Mouse (Mus musculus) hindbrain, embryonic 13.5 days (tissue): Measurements from ENCODE around the gene Selenop. TPM values are rescaled to one million over a fixed set of nuclear protein-coding genes. Genes with fewer than 3 reads are reported as not detected.

Experiments used
- ATAC-seq: fragments of 200-750 bp; cut with Nextera tagmentation; 2 replicates; pipeline ENCODE4 v1.8.0; 2017; ENCODE audit warnings: moderate TSS enrichment; ENCODE audit not compliant: low FRiP score
- H3K27ac ChIP-seq: fragments of 300-500 bp; sonication (generic); 2 replicates; pipeline ENCODE4 v1.5.1; 2015; ENCODE audit warnings: inconsistent platforms, mild to moderate bottlenecking, moderate library complexity
- H3K27me3 ChIP-seq: fragments of 300-500 bp; sonication (generic); 2 replicates; pipeline ENCODE4 v1.6.1; 2015; ENCODE audit warnings: mild to moderate bottlenecking, inconsistent platforms
- H3K36me3 ChIP-seq: fragments of 300-500 bp; sonication (generic); 2 replicates; pipeline ENCODE4 v1.6.1; 2015; ENCODE audit warnings: mild to moderate bottlenecking, inconsistent platforms
- H3K4me1 ChIP-seq: fragments of 300-500 bp; sonication (generic); replicated peaks from 2 replicates; pipeline ENCODE4 v1.6.1; 2015; ENCODE audit warnings: inconsistent platforms
- H3K4me2 ChIP-seq: fragments of 300-500 bp; sonication (generic); 2 replicates; pipeline ENCODE4 v1.6.1; 2015; ENCODE audit warnings: inconsistent platforms, mild to moderate bottlenecking, moderate library complexity
- H3K4me3 ChIP-seq: fragments of 300-500 bp; sonication (generic); 2 replicates; pipeline ENCODE4 v1.5.1; 2015; ENCODE audit warnings: mild to moderate bottlenecking, inconsistent platforms
- H3K9ac ChIP-seq: fragments of 300-500 bp; sonication (generic); 2 replicates; pipeline ENCODE4 v1.6.1; 2015; ENCODE audit warnings: mild to moderate bottlenecking, inconsistent platforms
- H3K9me3 ChIP-seq: fragments of 300-500 bp; sonication (generic); 2 replicates; pipeline ENCODE4 v1.6.1; 2016; ENCODE audit warnings: inconsistent platforms
- WGBS: fragments of 180-500 bp; shearing (Covaris S2); methylation state at CpG from one replicate; pipeline ENCODE4 v1.1.7; 2015; 5-methylcytosine and 5-hydroxymethylcytosine counted together
- polyA plus RNA-seq: library from polyadenylated mRNA; unstranded; fragments of >200 nt; fragmentation: Nextera tagmentation; extraction: Ambion mirVana; gene quantifications from 2 replicates; pipeline ENCODE4 v1.2.1, GENCODE M21; 2015

The Selenop gene
- polyA plus RNA-seq, 1 experiment from 2014 or later, result 137 TPM

DNA sequence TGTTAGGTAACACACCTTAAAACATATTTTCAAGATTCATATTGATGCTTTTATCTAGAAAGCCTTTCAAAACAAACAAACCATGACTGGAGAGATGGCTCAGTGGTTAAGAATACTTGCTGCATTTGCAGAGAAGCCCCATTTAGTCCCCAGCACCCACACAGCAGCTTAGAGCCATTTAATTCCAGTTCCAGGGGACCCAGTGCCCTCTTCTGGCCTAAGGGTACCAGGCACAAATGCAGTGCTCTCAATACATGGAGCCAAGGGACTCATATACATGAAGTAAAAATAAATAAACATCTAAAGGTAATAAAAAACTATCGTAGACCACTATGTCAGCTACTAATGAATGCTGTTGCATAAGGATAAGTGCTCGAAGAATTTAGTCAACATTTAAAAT, 9.0 kb downstream of the Selenop start:
- Histone ChIP-seq H3K4me2 (no peak overlapping the region), H3K4me3 (no peak overlapping the region), H3K36me3 (no peaks in the 10 kb centered on the region), H3K4me1 (no peaks in the 10 kb centered on the region), H3K9ac (no peak overlapping the region), H3K27ac (no peak overlapping the region), H3K27me3 (no peaks in the 10 kb centered on the region), H3K9me3 (no peaks in the 10 kb centered on the region)
- no peak for ATAC-seq
- WGBS, result 96% methylated on average over 2 of the region's 2 CpGs

DNA sequence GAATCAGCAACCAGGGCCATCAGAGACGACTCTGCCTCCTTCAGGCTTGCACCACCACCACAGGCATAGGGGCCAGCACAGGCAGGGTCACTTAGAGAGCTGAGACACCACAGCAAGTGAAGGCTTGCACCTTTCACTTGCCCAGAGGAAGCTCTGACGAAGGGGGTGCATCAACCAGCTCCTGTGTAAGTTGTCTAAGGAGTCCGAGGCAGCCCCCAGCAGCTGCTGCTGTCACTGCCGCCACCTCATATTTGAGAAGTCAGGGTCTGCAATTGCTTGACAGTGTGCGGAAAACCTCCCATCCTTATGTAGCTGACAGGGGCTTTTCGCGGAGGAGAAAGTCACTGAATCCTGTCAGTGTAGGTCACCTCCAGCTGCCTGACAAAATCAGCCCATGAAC, 10.9 kb downstream of the Selenop start:
- no peaks in the 10 kb centered on the region for H3K27me3 ChIP-seq
- H3K36me3 ChIP-seq, result no peaks in the 10 kb centered on the region
- H3K9ac ChIP-seq, result no peak overlapping the region
- no peaks in the 10 kb centered on the region for H3K4me1 ChIP-seq
- H3K27ac ChIP-seq, result no peak overlapping the region
- H3K4me2 ChIP-seq, result no peak overlapping the region
- no peak overlapping the region for H3K4me3 ChIP-seq
- 83% methylated on average over 7 of the region's 7 CpGs for WGBS
- H3K9me3 ChIP-seq, result no peaks in the 10 kb centered on the region
- ATAC-seq, result no peak

DNA sequence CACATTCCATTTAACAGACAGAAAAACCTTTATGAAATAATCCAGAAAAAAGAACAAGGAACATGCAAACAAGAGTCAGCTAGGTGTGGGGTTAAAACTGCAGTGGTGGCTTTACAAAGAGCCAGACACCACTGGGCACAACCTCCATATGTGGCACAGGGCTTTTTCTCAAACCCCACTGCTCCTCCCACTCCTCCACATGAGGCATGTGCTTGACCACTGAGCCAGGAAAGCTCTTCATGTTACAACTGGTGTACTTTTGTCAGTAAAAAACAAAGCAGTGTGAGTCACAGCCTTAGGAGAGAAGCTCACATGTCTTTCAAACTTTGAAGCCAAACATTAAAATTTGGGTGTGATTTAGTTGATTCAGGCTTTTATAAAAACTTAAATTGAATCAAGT, 12.9 kb downstream of the Selenop start:
- H3K4me2 ChIP-seq, result no peak overlapping the region
- no peaks in the 10 kb centered on the region for H3K4me1 ChIP-seq
- no peak overlapping the region for H3K27ac ChIP-seq
- ATAC-seq, result no peak
- H3K9ac ChIP-seq, result no peak overlapping the region
- no peaks in the 10 kb centered on the region for H3K9me3 ChIP-seq
- no peaks in the 10 kb centered on the region for H3K36me3 ChIP-seq
- no peak overlapping the region for H3K4me3 ChIP-seq
- H3K27me3 ChIP-seq, result no peaks in the 10 kb centered on the region

DNA sequence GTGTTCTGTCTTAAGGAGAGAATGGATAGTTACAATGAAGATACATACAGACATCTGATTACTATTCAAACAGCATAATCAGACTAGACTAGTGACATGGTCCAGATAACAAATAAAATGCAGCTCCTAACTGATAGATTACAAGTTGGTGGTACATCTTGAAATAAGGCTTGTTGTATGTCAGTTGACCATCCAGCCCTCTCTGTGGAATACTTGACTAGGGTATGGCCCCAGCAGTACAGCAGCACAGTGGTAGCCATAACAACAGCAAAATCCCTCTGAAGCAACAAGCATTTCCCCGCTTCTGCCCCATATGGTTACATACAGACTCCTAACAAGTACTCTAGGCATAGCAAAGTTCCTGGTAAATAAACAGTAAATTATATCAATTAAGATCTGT, 13.4 kb downstream of the Selenop start:
- no peak overlapping the region for H3K4me3 ChIP-seq
- H3K27ac ChIP-seq, result no peak overlapping the region
- no peaks in the 10 kb centered on the region for H3K36me3 ChIP-seq
- H3K27me3 ChIP-seq, result no peaks in the 10 kb centered on the region
- no peaks in the 10 kb centered on the region for H3K4me1 ChIP-seq
- no peaks in the 10 kb centered on the region for H3K9me3 ChIP-seq
- H3K9ac ChIP-seq, result no peak overlapping the region
- no peak overlapping the region for H3K4me2 ChIP-seq
- no peak for ATAC-seq
- WGBS, result 67% methylated on average over 1 of the region's 1 CpGs

DNA sequence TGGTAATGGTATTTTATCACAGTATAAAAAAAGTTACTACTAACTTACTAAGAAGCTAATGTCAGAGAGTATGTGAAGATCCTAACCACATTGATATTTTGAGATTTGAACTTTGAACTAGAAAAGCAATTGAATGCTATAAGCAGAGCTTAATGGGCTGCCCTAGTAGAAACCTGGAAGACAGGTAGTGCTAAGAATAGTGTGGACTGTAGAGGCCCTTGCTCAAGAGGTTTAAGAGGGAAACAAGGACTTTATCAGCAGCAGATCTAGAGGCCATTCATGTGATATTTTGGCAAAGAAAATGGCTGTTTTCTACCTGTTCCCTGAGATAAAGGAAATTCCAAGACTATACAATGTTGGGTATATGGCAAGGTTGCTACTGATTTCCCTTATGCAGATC, 17.7 kb downstream of the Selenop start:
- no peaks in the 10 kb centered on the region for H3K36me3 ChIP-seq
- H3K4me1 ChIP-seq, result no peaks in the 10 kb centered on the region
- H3K9me3 ChIP-seq, result no peaks in the 10 kb centered on the region
- H3K4me3 ChIP-seq, result no peak overlapping the region
- H3K27me3 ChIP-seq, result no peaks in the 10 kb centered on the region
- H3K9ac ChIP-seq, result no peak overlapping the region
- no peak for ATAC-seq
- H3K27ac ChIP-seq, result no peak overlapping the region
- H3K4me2 ChIP-seq, result no peak overlapping the region

DNA sequence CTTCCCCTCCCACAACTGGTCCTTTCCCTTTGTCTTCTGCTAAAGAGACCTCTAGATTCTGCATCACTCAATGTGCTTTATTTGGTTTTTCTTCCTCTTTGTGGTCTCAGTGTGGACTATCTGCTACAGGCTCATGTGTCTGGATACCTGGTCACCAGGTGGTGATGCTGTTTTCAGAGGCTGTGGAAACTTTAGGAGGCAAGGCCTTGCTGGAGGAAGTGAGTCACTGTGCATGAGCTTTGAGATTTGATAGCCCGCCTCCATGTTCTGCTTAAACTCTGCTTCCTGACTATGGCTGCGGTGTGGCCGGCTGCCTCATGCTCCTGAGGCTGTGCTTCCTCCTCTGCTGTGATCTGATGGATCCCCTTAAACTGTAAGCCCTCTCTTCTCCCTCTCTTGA, 22.1 kb downstream of the Selenop start:
- no peaks in the 10 kb centered on the region for H3K27me3 ChIP-seq
- no peaks in the 10 kb centered on the region for H3K4me1 ChIP-seq
- H3K4me3 ChIP-seq, result no peak overlapping the region
- WGBS, result 93% methylated on average over 3 of the region's 3 CpGs
- H3K27ac ChIP-seq, result no peak overlapping the region
- no peak overlapping the region for H3K4me2 ChIP-seq
- H3K9ac ChIP-seq, result no peak overlapping the region
- ATAC-seq, result no peak
- no peaks in the 10 kb centered on the region for H3K36me3 ChIP-seq
- H3K9me3 ChIP-seq, result no peaks in the 10 kb centered on the region

DNA sequence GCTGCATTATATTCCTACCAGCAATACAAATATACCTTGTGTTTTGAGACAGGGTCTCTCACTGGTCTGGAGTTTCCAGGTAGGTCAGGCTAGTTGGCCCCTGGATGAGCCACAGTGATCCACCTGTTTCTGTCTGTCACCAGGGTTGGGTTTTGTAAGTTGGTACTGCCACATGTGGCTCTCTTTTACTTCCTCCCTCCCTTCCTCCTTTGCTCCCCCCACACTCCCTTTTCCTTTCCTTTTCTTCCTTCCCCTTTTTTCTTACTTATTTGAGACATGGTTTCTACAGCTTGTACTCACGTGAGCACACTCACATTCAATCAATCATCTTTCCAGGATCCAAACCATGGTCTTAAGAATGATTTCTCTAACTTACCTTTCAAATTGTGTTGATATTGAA, 25.1 kb downstream of the Selenop start:
- H3K9ac ChIP-seq, result no peak overlapping the region
- H3K4me2 ChIP-seq, result no peak overlapping the region
- no peaks in the 10 kb centered on the region for H3K36me3 ChIP-seq
- no peak overlapping the region for H3K4me3 ChIP-seq
- no peaks in the 10 kb centered on the region for H3K4me1 ChIP-seq
- ATAC-seq, result no peak
- H3K27ac ChIP-seq, result no peak overlapping the region
- WGBS, result 60% methylated on average over 1 of the region's 1 CpGs
- no peaks in the 10 kb centered on the region for H3K27me3 ChIP-seq
- H3K9me3 ChIP-seq, result no peaks in the 10 kb centered on the region

DNA sequence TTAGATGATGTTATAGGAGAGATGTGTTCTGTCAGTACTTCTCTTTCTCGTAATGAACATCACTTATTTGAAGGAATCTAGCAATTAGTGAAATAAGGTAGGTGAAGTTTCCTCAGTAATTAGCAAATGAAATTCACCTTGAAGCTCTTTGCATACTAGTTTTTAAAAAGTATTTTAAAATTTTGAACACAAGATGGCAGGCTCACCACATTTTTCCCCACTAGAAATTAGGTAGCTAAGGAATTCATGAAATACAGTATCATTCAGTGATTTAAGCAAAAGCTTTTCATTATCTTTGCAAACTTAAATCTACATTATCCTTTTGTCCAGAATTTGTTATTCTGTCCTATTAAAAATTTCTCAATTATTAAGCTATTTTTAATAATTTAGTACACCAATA, 27.6 kb downstream of the Selenop start:
- H3K9me3 ChIP-seq, result no peaks in the 10 kb centered on the region
- no peaks in the 10 kb centered on the region for H3K4me1 ChIP-seq
- H3K4me3 ChIP-seq, result no peak overlapping the region
- no peaks in the 10 kb centered on the region for H3K36me3 ChIP-seq
- H3K9ac ChIP-seq, result no peak overlapping the region
- no peak overlapping the region for H3K4me2 ChIP-seq
- H3K27ac ChIP-seq, result no peak overlapping the region
- no peak for ATAC-seq
- WGBS, result 83% methylated on average over 1 of the region's 1 CpGs
- no peaks in the 10 kb centered on the region for H3K27me3 ChIP-seq

DNA sequence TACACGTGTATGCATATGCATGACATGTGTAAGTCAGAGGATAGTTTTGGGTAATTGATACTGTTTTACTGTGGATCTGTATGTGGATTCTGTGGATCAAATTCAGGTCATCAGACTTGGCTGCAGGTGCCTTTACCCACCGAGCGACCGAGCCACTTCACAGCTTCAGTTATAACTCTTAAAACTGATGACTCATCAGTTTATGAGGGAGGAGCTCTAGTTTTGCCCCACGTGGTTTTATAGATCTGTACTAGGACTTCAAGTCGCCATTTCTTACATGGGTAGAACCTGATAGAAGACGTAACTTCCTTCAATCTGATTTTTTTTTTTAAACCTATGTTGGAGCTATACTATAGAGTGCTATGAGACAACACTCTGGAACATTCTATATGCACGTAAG, 29.3 kb downstream of the Selenop start:
- no peaks in the 10 kb centered on the region for H3K4me1 ChIP-seq
- H3K27me3 ChIP-seq, result no peaks in the 10 kb centered on the region
- H3K9me3 ChIP-seq, result no peaks in the 10 kb centered on the region
- no peak for ATAC-seq
- H3K4me3 ChIP-seq, result no peak overlapping the region
- no peaks in the 10 kb centered on the region for H3K36me3 ChIP-seq
- H3K27ac ChIP-seq, result no peak overlapping the region
- no peak overlapping the region for H3K4me2 ChIP-seq
- no peak overlapping the region for H3K9ac ChIP-seq
- 84% methylated on average over 8 of the region's 8 CpGs for WGBS

DNA sequence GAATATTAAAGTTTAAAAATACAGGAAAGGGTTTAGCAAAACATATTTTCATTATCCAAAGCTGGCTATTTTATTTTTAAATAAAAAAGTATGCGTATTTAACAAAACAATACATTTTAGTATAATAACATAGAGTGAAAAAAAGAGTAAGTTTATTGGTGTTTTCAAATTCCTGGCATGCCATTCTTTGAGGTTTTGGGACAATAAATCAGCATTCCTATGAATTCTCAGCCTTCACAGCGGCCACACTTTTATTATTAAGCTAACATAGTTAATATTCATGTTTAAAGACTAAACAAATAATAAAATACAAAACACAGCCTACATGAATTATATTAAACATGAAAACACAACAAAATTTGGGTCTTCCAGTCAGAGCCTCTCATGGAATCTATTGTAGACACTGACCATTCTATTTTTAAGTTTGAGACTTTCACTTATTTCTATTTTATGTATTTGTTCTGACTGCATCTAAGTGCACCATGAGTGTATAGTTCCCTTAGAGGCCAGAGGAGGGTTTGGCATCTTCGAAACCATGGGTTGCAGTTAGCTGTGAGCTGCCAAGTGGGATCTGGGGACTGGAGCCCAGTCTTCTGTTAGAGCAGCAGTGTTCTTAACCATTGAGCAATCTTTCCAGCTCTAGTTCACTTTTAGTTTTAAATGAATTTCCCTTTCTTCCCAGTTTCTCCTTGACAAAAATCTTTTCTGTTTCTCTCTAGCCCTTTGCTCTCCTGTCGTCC, 32.2 kb downstream of the Selenop start:
- no peaks in the 10 kb centered on the region for H3K4me1 ChIP-seq
- H3K4me3 ChIP-seq, result no peak overlapping the region
- no peak overlapping the region for H3K4me2 ChIP-seq
- no peak overlapping the region for H3K9ac ChIP-seq
- H3K27me3 ChIP-seq, result no peaks in the 10 kb centered on the region
- H3K27ac ChIP-seq, result no peak overlapping the region
- no peaks in the 10 kb centered on the region for H3K9me3 ChIP-seq
- no peak for ATAC-seq
- 82% methylated on average over 4 of the region's 4 CpGs for WGBS
- no peaks in the 10 kb centered on the region for H3K36me3 ChIP-seq

DNA sequence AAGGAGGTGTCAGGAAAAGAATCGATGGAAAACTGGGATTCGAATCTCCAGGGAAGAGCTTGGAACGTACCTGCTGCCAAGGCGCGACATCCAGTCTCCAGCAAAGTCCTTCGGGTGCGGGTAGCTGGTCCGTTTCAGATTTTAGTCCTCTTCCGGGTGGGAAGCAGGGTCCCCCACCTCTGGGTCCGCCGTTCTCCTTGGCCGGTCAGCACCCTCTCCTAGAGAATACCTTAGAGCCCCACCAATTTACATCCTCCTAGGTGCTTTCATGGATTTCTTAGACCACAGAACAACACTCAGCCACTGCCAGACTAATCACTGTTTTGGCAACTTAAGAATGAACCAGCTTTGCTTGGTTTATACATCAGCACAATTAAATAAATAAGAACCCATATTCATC, 35.1 kb downstream of the Selenop start, which contains the start of gene Ccdc152:
Ccdc152 (minus strand) TSS at position 101 of the 400 bp plus-strand sequence.
- H3K9ac ChIP-seq, result no peak within 1 kb of the TSS
- H3K9me3 ChIP-seq, result no peaks in the 10 kb centered on the region
- no peak within 1 kb of the TSS for H3K4me2 ChIP-seq
- WGBS, result 89% methylated on average over 12 of the region's 12 CpGs
- ATAC-seq, result no peak
- no peak within 1 kb of the TSS for H3K4me3 ChIP-seq
- no peaks in the 10 kb centered on the region for H3K36me3 ChIP-seq
- no peaks in the 10 kb centered on the region for H3K27me3 ChIP-seq
- no peak within 1 kb of the TSS for H3K27ac ChIP-seq
- no peaks in the 10 kb centered on the region for H3K4me1 ChIP-seq

DNA sequence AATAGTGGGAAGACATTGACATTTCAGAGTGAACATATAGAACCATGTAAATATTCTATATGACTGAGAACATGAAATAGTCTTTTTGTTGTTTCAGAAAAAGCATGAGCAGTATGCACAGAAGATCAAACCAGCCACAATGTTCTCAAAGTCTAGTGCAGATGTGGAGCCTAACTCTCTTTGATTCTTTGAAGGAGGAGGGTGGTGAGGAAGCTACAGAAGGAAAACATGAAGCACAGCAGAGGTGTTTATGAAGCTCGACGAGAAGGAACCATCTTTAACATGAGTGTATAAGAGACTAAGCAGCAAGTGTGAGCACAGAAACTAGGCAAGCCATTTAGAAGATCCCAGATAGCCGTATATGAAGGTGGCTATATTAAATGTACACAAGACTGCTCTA, 41.5 kb downstream of the Selenop start:
- no peak for ATAC-seq

DNA sequence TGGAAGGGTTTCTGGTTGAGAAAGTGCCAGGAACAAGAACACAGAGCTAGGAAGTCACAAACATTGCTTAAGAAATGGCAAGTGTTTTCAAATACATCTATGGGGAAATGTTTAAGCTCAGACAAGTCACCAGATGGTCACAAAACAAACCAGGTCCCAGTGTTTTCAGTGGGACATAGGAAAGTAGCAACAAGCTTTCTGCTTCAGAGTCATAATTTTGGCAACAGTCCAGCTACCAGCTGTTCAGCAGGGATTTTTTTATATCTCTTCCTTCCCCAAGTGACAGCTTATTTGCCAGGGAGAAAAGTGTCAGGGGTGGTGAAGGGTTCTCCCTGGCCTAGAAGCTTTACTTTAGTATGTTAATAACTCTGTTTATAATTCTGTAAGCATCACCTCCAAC, 44.6 kb downstream of the Selenop start:
- Histone ChIP-seq H3K9ac (no peak overlapping the region), H3K9me3 (no peaks in the 10 kb centered on the region), H3K4me2 (no peak overlapping the region), H3K27ac (no peak overlapping the region), H3K4me1 (no peaks in the 10 kb centered on the region), H3K4me3 (no peak overlapping the region), H3K27me3 (no peaks in the 10 kb centered on the region), H3K36me3 (no peaks in the 10 kb centered on the region)
- no peak for ATAC-seq

More for the DNA sequence above, 41.5 kb downstream of the Selenop start:
- Histone ChIP-seq H3K9ac (no peak overlapping the region), H3K27ac (no peak overlapping the region), H3K4me3 (no peak overlapping the region), H3K4me2 (no peak overlapping the region), H3K36me3 (no peaks in the 10 kb centered on the region), H3K4me1 (no peaks in the 10 kb centered on the region), H3K9me3 (no peaks in the 10 kb centered on the region), H3K27me3 (no peaks in the 10 kb centered on the region)
- WGBS, result 91% methylated on average over 3 of the region's 3 CpGs
